Mouse (Mus musculus) urinary bladder, postnatal 4 days (tissue): ENCODE measurements around the gene Wdr38.
"Not testable (repeated sequence)": the region's sequence is repeated elsewhere in the genome, so short reads cannot be mapped to it uniquely, and the experiment has no call there.

Experiments
- DNase-seq, 2 experiments: peaks; one replicate each; pipeline ENCODE4 v3.0.0; 2021 to 2022; ENCODE audit warnings: low spot score in 2 of 2

The Wdr38 gene

GRCm38 (mm10) chr2:38992452-38992851 is 4.8 kb upstream of the Wdr38 start:
- no peak for DNase-seq

- DNase-seq: no peak
These were observed 2.1 kb downstream of the Wdr38 start for GRCm38 (mm10) chr2:38999381-38999780.

- DNase-seq: no peak
These were observed 2.8 kb downstream of the Wdr38 start for GRCm38 (mm10) chr2:38999910-39000586.

GRCm38 (mm10) chr2:39000587-39000919 is 3.3 kb downstream of the Wdr38 start:
- no peak for DNase-seq

- no peak for DNase-seq
These were observed 4.6 kb downstream of the Wdr38 start for GRCm38 (mm10) chr2:39001866-39002265.

- no peak for DNase-seq
These were observed 5.8 kb downstream of the Wdr38 start for GRCm38 (mm10) chr2:39003106-39003505.

GRCm38 (mm10) chr2:39003512-39003911 is 6.2 kb downstream of the Wdr38 start:
- DNase-seq: no peak

- no peak for DNase-seq
These were observed 7.1 kb downstream of the Wdr38 start for GRCm38 (mm10) chr2:39004372-39004771.

- peak; percentile 87 to 94 for DNase-seq
These were observed 7.7 kb downstream of the Wdr38 start, which contains the start of gene Arpc5l for GRCm38 (mm10) chr2:39004880-39005435. Arpc5l (plus strand) TSS chr2:39005348.

GRCm38 (mm10) chr2:39005574-39006079 is 8.4 kb downstream of the Wdr38 start, which contains the start of gene Rpl35:
Rpl35 (minus strand) TSS chr2:39005624.
- no peak for DNase-seq

GRCm38 (mm10) chr2:39006149-39006730 is 9.0 kb downstream of the Wdr38 start:
- no peak for DNase-seq

GRCm38 (mm10) chr2:39007865-39008264 is 10.6 kb downstream of the Wdr38 start:
- DNase-seq: peak; percentile 92 to 94

GRCm38 (mm10) chr2:39008350-39008851 is 11.1 kb downstream of the Wdr38 start:
- DNase-seq: no peak

GRCm38 (mm10) chr2:39008954-39009365 is 11.7 kb downstream of the Wdr38 start:
- DNase-seq: no peak

- DNase-seq: not testable (repeated sequence)
These were observed 12.9 kb downstream of the Wdr38 start for GRCm38 (mm10) chr2:39010144-39010543.

GRCm38 (mm10) chr2:39011264-39011663 is 14.0 kb downstream of the Wdr38 start:
- no peak for DNase-seq

- no peak for DNase-seq
These were observed 14.7 kb downstream of the Wdr38 start for GRCm38 (mm10) chr2:39011971-39012370.

- no peak for DNase-seq
These were observed 15.5 kb downstream of the Wdr38 start for GRCm38 (mm10) chr2:39012768-39013279.

- DNase-seq: no peak
These were observed 19.3 kb downstream of the Wdr38 start for GRCm38 (mm10) chr2:39016581-39016980.

GRCm38 (mm10) chr2:39020004-39020403 is 22.7 kb downstream of the Wdr38 start:
- no peak for DNase-seq

- DNase-seq: no peak
These were observed 34.3 kb downstream of the Wdr38 start for GRCm38 (mm10) chr2:39031611-39032010.

- DNase-seq: no peak
These were observed 42.9 kb downstream of the Wdr38 start for GRCm38 (mm10) chr2:39040215-39040614.

GRCm38 (mm10) chr2:39048515-39048914 is 51.2 kb downstream of the Wdr38 start:
- DNase-seq: no peak
